In genomic region chr1:191821326-191822091, GRCm38 (mm10) we compare ENCODE assay signal across 8 mouse cellular contexts. TPM values are rescaled to one million over a fixed set of nuclear protein-coding genes. Genes with fewer than 3 reads are reported as not detected.
DNase-seq lines count a peak whose midpoint lies in the region; ATAC-seq and TF ChIP-seq lines count a peak whose summit lies in the region.

Gene Nek2, plus strand, starts transcription at chr1:191821444.

- DNase-seq in B cell, adult 2 months = peak; percentile 92 to 93
- peak; percentile 99 for DNase-seq in brain, adult 2 months (ENCODE audit: low read depth, low spot score)
- DNase-seq in liver, adult 2 months (ENCODE audit: extremely low read depth, low read depth, low spot score) = peak; percentile 88
- peak; percentile 96 for DNase-seq in splenic B cell, adult 2 months (ENCODE audit: low read depth, low spot score)

- peak within 1 kb of the TSS; percentile 62 for H3K4me2 ChIP-seq in heart, embryonic 11.5 days
- H3K4me2 ChIP-seq in kidney, embryonic 16.5 days (replicated peaks; ENCODE audit: low read depth, low read length) = peak within 1 kb of the TSS; percentile 79
- peak within 1 kb of the TSS; percentile 94 for H3K4me2 ChIP-seq in myocyte (ENCODE audit: low read depth)

- no peak for TF ChIP-seq POLR2A in liver, adult 2 months (IDR thresholded peaks at IDR 0.05; ENCODE audit: extremely low read depth, insufficient read depth, low read length)
- peak; percentile 71 for TF ChIP-seq POLR2A in myocyte (IDR thresholded peaks at IDR 0.05; ENCODE audit: insufficient read length, low read depth)

- TF ChIP-seq CTCF in liver, adult 2 months (IDR thresholded peaks at IDR 0.05; ENCODE audit: low read depth, low read length) = no peak

- H3K27ac ChIP-seq in heart, embryonic 11.5 days (ENCODE audit: low read depth, low read length) = peak within 1 kb of the TSS; percentile 72
- H3K27ac ChIP-seq in kidney, embryonic 16.5 days (ENCODE audit: low read length) = peak within 1 kb of the TSS; percentile 84
- H3K27ac ChIP-seq in liver, adult 2 months (replicated peaks; ENCODE audit: insufficient read depth, low read depth, low read length) = peak within 1 kb of the TSS; percentile 37

- H3ac ChIP-seq in myocyte (ENCODE audit: control insufficient read depth, insufficient read length) = peak within 1 kb of the TSS; percentile 37

- H3K4me1 ChIP-seq in heart, embryonic 11.5 days (ENCODE audit: control insufficient read depth, insufficient read depth, low read length) = 0 out of 2 replicates have a peak, but pooled peaks cover 3% of the 10 kb centered on the region
- H3K4me1 ChIP-seq in kidney, embryonic 16.5 days (ENCODE audit: insufficient read depth, low read length) = peaks cover 16% of the 10 kb centered on the region
- peaks cover 2% of the 10 kb centered on the region; the same call in 1 of the 2 replicates for H3K4me1 ChIP-seq in liver, adult 2 months (ENCODE audit: control insufficient read depth, insufficient read depth, low read length)

- ATAC-seq in erythroblast, adult 5-6 weeks (replicated peaks; ENCODE audit: low FRiP score, poor library complexity, severe bottlenecking) = peak; percentile 89
- peak; percentile 92 for ATAC-seq in heart, embryonic 11.5 days (replicated peaks; ENCODE audit: insufficient number of reproducible peaks, low FRiP score, low TSS enrichment)
- peak; percentile 94 for ATAC-seq in kidney, embryonic 16.5 days (ENCODE audit: low FRiP score, low TSS enrichment)

- no peaks in the 10 kb centered on the region for H3K9me3 ChIP-seq in heart, embryonic 11.5 days (replicated peaks; ENCODE audit: control insufficient read depth, low read length)
- H3K9me3 ChIP-seq in kidney, embryonic 16.5 days (ENCODE audit: low read length) = no peaks in the 10 kb centered on the region

- no peaks in the 10 kb centered on the region for H3K27me3 ChIP-seq in heart, embryonic 11.5 days (ENCODE audit: control insufficient read depth, insufficient read depth, low read length)
- H3K27me3 ChIP-seq in kidney, embryonic 16.5 days (ENCODE audit: insufficient read depth, low read length) = no peaks in the 10 kb centered on the region
- no peaks in the 10 kb centered on the region for H3K27me3 ChIP-seq in liver, adult 2 months (ENCODE audit: control insufficient read depth, insufficient read depth, low read length)
- no peaks in the 10 kb centered on the region for H3K27me3 ChIP-seq in myocyte (ENCODE audit: control insufficient read depth, insufficient read depth, insufficient read length)
- H3K27me3 ChIP-seq in splenic B cell, adult 2 months (ENCODE audit: control insufficient read depth, insufficient read depth, low read length, poor library complexity, severe bottlenecking) = no peaks in the 10 kb centered on the region

- H3K36me3 ChIP-seq in heart, embryonic 11.5 days (ENCODE audit: control insufficient read depth, insufficient read depth, low read length) = peaks cover 7% of the 10 kb centered on the region; the same call in 1 of the 2 replicates
- peaks cover 27% of the 10 kb centered on the region for H3K36me3 ChIP-seq in kidney, embryonic 16.5 days (ENCODE audit: insufficient read depth, low read length)
- no peaks in the 10 kb centered on the region for H3K36me3 ChIP-seq in liver, adult 2 months (ENCODE audit: control insufficient read depth, insufficient read depth, low read length)
- H3K36me3 ChIP-seq in myocyte (ENCODE audit: control insufficient read depth, insufficient read depth) = no peaks in the 10 kb centered on the region
- no peaks in the 10 kb centered on the region for H3K36me3 ChIP-seq in splenic B cell, adult 2 months (ENCODE audit: control insufficient read depth, insufficient read depth, low read length, poor library complexity, severe bottlenecking)

- H3K4me3 ChIP-seq in heart, embryonic 11.5 days (ENCODE audit: low read depth, low read length) = peak within 1 kb of the TSS; percentile 64
- peak within 1 kb of the TSS; percentile 86 for H3K4me3 ChIP-seq in kidney, embryonic 16.5 days (ENCODE audit: low read length)
- peak within 1 kb of the TSS; percentile 59 for H3K4me3 ChIP-seq in liver, adult 2 months (ENCODE audit: insufficient read depth, low read depth, low read length)
- peak within 1 kb of the TSS; percentile 43 for H3K4me3 ChIP-seq in myocyte

- H3K9ac ChIP-seq in heart, embryonic 11.5 days (ENCODE audit: low read depth, low read length) = peak within 1 kb of the TSS; percentile 69
- H3K9ac ChIP-seq in kidney, embryonic 16.5 days (replicated peaks; ENCODE audit: low read length) = peak within 1 kb of the TSS; percentile 83
- peak within 1 kb of the TSS; percentile 61 for H3K9ac ChIP-seq in liver, adult 2 months (ENCODE audit: low read depth, low read length)

- WGBS in heart, embryonic 11.5 days (ENCODE audit: insufficient replicate concordance) = under 1% methylated on average over 77 of the region's 79 CpGs
- under 1% methylated on average over 79 of the region's 79 CpGs for WGBS in kidney, embryonic 16.5 days
- under 1% methylated on average over 79 of the region's 79 CpGs for WGBS in liver, adult 2 months

- H3K79me2 ChIP-seq in liver, adult 2 months (ENCODE audit: control insufficient read depth, insufficient read depth, low read length) = no peaks in the 10 kb centered on the region
- peaks cover 18% of the 10 kb centered on the region for H3K79me2 ChIP-seq in myocyte (ENCODE audit: control insufficient read depth, insufficient read depth)

TF ChIP-seq in myocyte, 11 proteins besides CTCF, POLR2A, EP300 and RAD21:
- TF ChIP-seq MAX (IDR thresholded peaks at IDR 0.05; ENCODE audit: low read depth) (peak; percentile 50), SRF (IDR thresholded peaks at IDR 0.05; ENCODE audit: control insufficient read depth, insufficient read length, low read depth) (no peak), E2F4 (IDR thresholded peaks at IDR 0.05; ENCODE audit: insufficient read depth) (peak; percentile 92), CEBPB (IDR thresholded peaks at IDR 0.05; ENCODE audit: insufficient read depth, poor library complexity, severe bottlenecking) (no peak), POLR2AphosphoS2 (IDR thresholded peaks at IDR 0.05; ENCODE audit: insufficient read length, low read depth) (peak; percentile 38), TCF12 (IDR thresholded peaks at IDR 0.05; ENCODE audit: insufficient read depth, poor library complexity, severe bottlenecking) (no peak), USF1 (IDR thresholded peaks at IDR 0.05; ENCODE audit: low read depth) (peak; percentile 68), REST (IDR thresholded peaks at IDR 0.05; ENCODE audit: insufficient read depth, insufficient read length) (no peak), MYOD1 (IDR thresholded peaks at IDR 0.05; ENCODE audit: control insufficient read depth in 1 of 3, insufficient read length in 2 of 3, low read depth in 2 of 3) (no peak), TCF3 (IDR thresholded peaks at IDR 0.05; ENCODE audit: insufficient read length, low read depth) (no peak), MYOG (IDR thresholded peaks at IDR 0.05; ENCODE audit: control insufficient read depth in 1 of 3, insufficient read depth in 1 of 3, insufficient read length in 2 of 3, low read depth in 2 of 3) (no peak)

RNA-seq across cellular contexts. Expression of gene Nek2, which starts in this region (rescaled TPM):
- 18.4 and 18.8 TPM in 2 replicates for total RNA-seq in erythroblast, adult 5-6 weeks (2015; ENCODE audit: low replicate concordance)
- 29.2 and 65.2 TPM in 2 replicates for total RNA-seq in erythroblast, adult 5-6 weeks (2017; ENCODE audit: low replicate concordance)
- polyA plus RNA-seq in heart, embryonic 11.5 days (2014; fragmentation: Nextera tagmentation; extraction: Ambion mirVana) = 27.0 and 32.2 TPM in 2 replicates
- 50.8 and 52.3 TPM in 2 replicates for polyA plus RNA-seq in kidney, embryonic 16.5 days (2015; fragmentation: Nextera tagmentation; extraction: Ambion mirVana)
- total RNA-seq in liver, adult 2 months (2014; rRNA removed) = 0.46 and 2.8 TPM in 2 replicates
- 0.28 and 0.45 TPM in 2 replicates for polyA plus RNA-seq in liver, adult 2 months (2012; rRNA removed)
- 21.2 TPM for polyA plus RNA-seq in myocyte (2012; fragmentation: generic; extraction: Trizol)

Comparison
In these comparisons a context has a peak if more than half of its experiments do, and no peak if none do; other contexts are left out.
1. Peak in every context shown above with its lines: DNase-seq, ATAC-seq, H3K4me3 ChIP-seq and H3K27ac ChIP-seq.
2. RNA of gene Nek2 (polyA plus RNA-seq): 50.8 to 52.3 TPM in kidney, embryonic 16.5 days, 27.0 to 32.2 TPM in heart, embryonic 11.5 days and 21.2 TPM in myocyte (single experiment); 0.28 to 0.45 TPM in liver, adult 2 months; every median in the first group is over 10 times any median in the second.